Mouse (Mus musculus) neural tube, embryonic 14.5 days (tissue): ENCODE results near the gene Fbln7. TPM values are rescaled to one million over a fixed set of nuclear protein-coding genes. Genes with fewer than 3 reads are reported as not detected.

Source experiments
- ATAC-seq: fragments of 200-750 bp; cut with Nextera tagmentation; 2 replicates; pipeline ENCODE4 v1.8.0; 2017; ENCODE audit warnings: low read depth, mild to moderate bottlenecking, moderate TSS enrichment, moderate library complexity
- H3K27ac ChIP-seq: fragments of 300-500 bp; sonication (generic); 2 replicates; pipeline ENCODE4 v1.5.1; 2014; ENCODE audit warnings: low read depth, mild to moderate bottlenecking, control low read depth, low read length, moderate library complexity, mixed read lengths
- H3K27me3 ChIP-seq: fragments of 300-500 bp; sonication (generic); 2 replicates; pipeline ENCODE4 v1.6.1; 2014; ENCODE audit warnings: low read length; ENCODE audit not compliant: control insufficient read depth, insufficient read depth
- H3K36me3 ChIP-seq: fragments of 300-500 bp; sonication (generic); 2 replicates; pipeline ENCODE4 v1.6.1; 2014; ENCODE audit warnings: low read length, mixed read lengths; ENCODE audit not compliant: control insufficient read depth, insufficient read depth
- H3K4me1 ChIP-seq: fragments of 300-500 bp; sonication (generic); 2 replicates; pipeline ENCODE4 v1.6.1; 2014; ENCODE audit warnings: low read length; ENCODE audit not compliant: control insufficient read depth, insufficient read depth
- H3K4me2 ChIP-seq: fragments of 300-500 bp; sonication (generic); 2 replicates; pipeline ENCODE4 v1.6.1; 2014; ENCODE audit warnings: mild to moderate bottlenecking, low read depth, low read length, control low read depth
- H3K4me3 ChIP-seq: fragments of 300-500 bp; sonication (generic); 2 replicates; pipeline ENCODE4 v1.5.1; 2014; ENCODE audit warnings: low read depth, low read length, control low read depth, mixed read lengths
- H3K9ac ChIP-seq: fragments of 300-500 bp; sonication (generic); replicated peaks from 2 replicates; pipeline ENCODE4 v1.6.1; 2014; ENCODE audit warnings: low read depth, mild to moderate bottlenecking, control low read depth, low read length, mixed read lengths
- H3K9me3 ChIP-seq: fragments of 300-500 bp; sonication (generic); 2 replicates; pipeline ENCODE4 v1.6.1; 2016; ENCODE audit warnings: low read length; ENCODE audit not compliant: control insufficient read depth
- WGBS: fragments of 180-500 bp; shearing (Covaris S2); extraction: QIAGEN DNeasy Blood & Tissue Kit; methylation state at CpG from one replicate; pipeline ENCODE4 v1.1.7; 2014; 5-methylcytosine and 5-hydroxymethylcytosine counted together
- polyA plus RNA-seq: library from polyadenylated mRNA; unstranded; fragments of >200 nt; fragmentation: Nextera tagmentation; extraction: Ambion mirVana; gene quantifications from 2 replicates; pipeline ENCODE4 v1.2.1, GENCODE M21; 2014

Gene Fbln7
- polyA plus RNA-seq, 1 experiment from 2014 or later = 3.0 TPM

DNA sequence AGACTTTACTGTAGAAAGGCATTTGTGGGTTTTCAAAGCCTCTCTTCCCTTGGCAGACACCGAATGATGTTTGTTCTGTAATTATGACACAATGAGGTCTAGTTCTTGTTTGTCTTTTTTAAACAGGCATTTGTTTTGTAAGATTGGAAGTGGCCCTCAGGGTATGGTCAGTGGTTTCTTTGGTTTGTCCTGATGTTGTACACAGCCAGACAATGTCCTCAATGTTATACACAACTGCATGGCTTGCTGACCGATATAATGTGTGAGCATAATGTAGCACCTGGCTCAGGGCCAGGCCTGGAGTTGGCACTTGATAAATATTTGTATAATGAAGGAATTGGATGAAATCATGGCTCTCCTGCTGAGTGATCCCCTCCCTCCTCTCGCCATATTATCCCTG, 2.9 kb upstream of the Fbln7 start:
- H3K36me3 ChIP-seq = no peaks in the 10 kb centered on the region
- H3K4me3 ChIP-seq = no peak overlapping the region
- H3K27me3 ChIP-seq = peaks cover 5% of the 10 kb centered on the region; the same call in 1 of the 2 replicates
- H3K9ac ChIP-seq = no peak overlapping the region
- ATAC-seq = no peak
- 73% methylated on average over 3 of the region's 3 CpGs for WGBS
- no peak overlapping the region for H3K4me2 ChIP-seq
- H3K9me3 ChIP-seq = no peaks in the 10 kb centered on the region
- no peaks in the 10 kb centered on the region for H3K4me1 ChIP-seq
- no peak overlapping the region for H3K27ac ChIP-seq

DNA sequence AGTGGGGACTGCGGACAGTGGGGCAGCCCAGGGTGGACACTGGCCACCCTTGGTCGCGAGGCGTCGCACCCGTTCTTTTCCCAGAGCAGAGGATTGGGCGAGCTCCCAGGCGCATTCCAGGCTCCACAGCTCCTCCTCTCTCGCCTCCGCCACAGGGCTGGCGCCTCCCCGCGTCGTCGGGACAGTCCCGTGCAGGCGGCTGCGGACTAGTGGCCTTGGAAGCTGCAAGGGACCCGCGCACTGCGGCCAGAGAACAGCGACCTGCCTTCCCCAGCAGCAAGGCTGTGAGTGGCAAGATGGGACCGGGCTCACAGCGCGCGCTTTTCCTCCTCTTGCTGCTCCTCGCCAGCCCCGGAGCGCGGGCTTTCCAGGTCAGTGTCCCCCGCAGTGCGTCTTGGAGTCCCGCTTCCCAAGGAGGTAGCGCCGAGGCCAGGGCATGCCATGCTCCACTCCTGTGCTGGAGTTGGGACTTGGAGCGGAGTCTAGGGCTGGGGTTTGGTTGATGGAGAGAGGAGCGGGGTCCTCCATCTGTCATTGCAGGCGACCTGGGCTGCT, 1.1 kb downstream of the Fbln7 start:
- Histone ChIP-seq H3K36me3 (no peaks in the 10 kb centered on the region), H3K4me3 (peak overlapping the region; percentile 39), H3K27ac (no peak overlapping the region), H3K9me3 (no peaks in the 10 kb centered on the region), H3K9ac (peak overlapping the region; percentile 62), H3K4me2 (peak overlapping the region; percentile 86), H3K4me1 (no peaks in the 10 kb centered on the region), H3K27me3 (peaks cover 7% of the 10 kb centered on the region; the same call in 1 of the 2 replicates)
- 1% methylated on average over 37 of the region's 38 CpGs for WGBS
- ATAC-seq = peak; percentile 77

DNA sequence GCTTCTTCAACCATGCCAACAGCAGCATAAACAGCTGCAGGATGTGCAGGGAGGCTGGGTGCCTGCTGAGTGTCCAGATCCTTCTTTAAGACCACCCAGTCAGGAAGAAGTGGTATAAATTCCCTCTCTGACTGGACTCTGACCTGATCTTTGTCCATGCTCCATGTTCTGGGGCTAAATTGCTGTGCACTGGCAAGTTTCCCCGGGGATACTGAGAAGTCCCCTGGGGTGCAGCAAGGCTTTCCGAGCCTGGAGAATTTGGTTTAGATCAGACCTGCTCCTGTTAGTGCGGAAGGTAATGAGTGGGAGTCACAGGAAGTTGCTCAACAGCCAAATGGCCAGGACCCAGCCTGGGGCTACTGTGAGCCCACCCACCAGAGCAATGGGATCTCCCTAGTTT, 2.3 kb downstream of the Fbln7 start:
- no peak overlapping the region for H3K4me3 ChIP-seq
- H3K4me1 ChIP-seq = no peaks in the 10 kb centered on the region
- no peak overlapping the region for H3K4me2 ChIP-seq
- H3K36me3 ChIP-seq = no peaks in the 10 kb centered on the region
- H3K9me3 ChIP-seq = no peaks in the 10 kb centered on the region
- no peak overlapping the region for H3K9ac ChIP-seq
- no peak for ATAC-seq
- no peak overlapping the region for H3K27ac ChIP-seq
- peaks cover 7% of the 10 kb centered on the region; the same call in 1 of the 2 replicates for H3K27me3 ChIP-seq
- 51% methylated on average over 3 of the region's 3 CpGs for WGBS

DNA sequence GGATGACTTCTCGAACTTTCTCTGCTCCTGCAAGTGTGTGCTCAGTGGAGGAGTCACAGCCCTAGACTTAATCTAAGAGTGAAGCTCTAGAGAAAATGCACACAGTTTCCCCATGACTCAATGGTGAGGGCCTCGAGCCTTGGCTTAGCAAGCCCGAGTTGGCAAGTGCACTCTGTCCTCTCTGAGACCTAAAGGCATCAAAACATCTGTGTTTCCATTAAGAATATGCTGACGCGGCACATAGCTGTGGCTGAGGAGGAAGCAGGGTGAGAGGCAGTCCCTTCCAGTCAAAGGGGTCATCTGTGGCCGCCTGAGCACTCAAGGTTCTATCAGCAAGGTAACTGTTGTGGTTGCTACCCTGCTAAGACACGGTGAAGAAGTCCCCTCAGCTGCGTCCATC, 8.9 kb downstream of the Fbln7 start:
- no peaks in the 10 kb centered on the region for H3K9me3 ChIP-seq
- H3K36me3 ChIP-seq = no peaks in the 10 kb centered on the region
- no peak overlapping the region for H3K27ac ChIP-seq
- no peak for ATAC-seq
- no peaks in the 10 kb centered on the region for H3K4me1 ChIP-seq
- H3K9ac ChIP-seq = no peak overlapping the region
- 81% methylated on average over 8 of the region's 8 CpGs for WGBS
- H3K4me3 ChIP-seq = no peak overlapping the region
- no peak overlapping the region for H3K4me2 ChIP-seq
- no peaks in the 10 kb centered on the region for H3K27me3 ChIP-seq

DNA sequence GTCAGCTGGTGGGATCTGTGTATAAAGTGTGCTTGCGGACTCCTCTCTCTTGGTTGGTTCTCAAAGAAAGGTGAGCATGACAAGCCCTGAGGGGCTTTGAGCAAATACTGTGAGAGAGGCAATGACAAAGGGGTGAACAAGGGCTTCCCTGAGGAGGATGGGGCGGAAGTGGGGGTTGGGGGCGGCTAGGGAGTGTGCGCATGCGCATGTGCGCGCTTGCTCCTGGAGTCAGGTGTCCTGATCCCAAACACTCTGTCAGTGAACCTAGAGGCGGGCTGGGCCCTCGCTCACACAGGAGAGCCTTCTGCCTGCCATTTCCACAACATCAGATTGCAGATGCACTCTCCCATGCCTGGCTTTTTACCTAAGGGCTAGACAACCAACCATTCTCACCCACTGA, 9.5 kb downstream of the Fbln7 start:
- Histone ChIP-seq H3K9me3 (no peaks in the 10 kb centered on the region), H3K36me3 (no peaks in the 10 kb centered on the region), H3K4me1 (no peaks in the 10 kb centered on the region), H3K4me2 (no peak overlapping the region), H3K27ac (no peak overlapping the region), H3K9ac (no peak overlapping the region), H3K4me3 (no peak overlapping the region), H3K27me3 (no peaks in the 10 kb centered on the region)
- WGBS = 92% methylated on average over 9 of the region's 9 CpGs
- ATAC-seq = no peak

DNA sequence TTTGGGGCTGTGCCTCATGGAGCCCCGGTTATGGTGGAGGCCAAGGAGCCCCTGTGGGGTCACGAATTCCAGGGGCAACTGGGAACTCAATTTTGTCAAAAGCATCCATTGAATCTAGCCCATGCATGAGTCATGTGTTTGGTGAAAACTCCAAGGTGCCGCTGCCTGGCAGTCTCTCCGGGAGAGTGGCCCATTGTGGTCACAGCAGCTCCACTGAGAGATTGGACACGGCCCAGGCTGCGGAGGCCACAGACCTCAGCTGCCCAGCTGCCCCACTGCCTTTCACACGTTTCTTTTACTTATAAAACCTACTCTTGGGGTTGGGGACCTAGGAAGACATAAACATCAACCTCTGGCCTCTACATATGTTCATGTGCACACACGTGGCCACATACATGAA, 12.7 kb downstream of the Fbln7 start:
- no peaks in the 10 kb centered on the region for H3K9me3 ChIP-seq
- H3K4me1 ChIP-seq = no peaks in the 10 kb centered on the region
- WGBS = 77% methylated on average over 8 of the region's 8 CpGs
- no peak overlapping the region for H3K9ac ChIP-seq
- no peaks in the 10 kb centered on the region for H3K27me3 ChIP-seq
- H3K27ac ChIP-seq = no peak overlapping the region
- no peak overlapping the region for H3K4me3 ChIP-seq
- no peak for ATAC-seq
- H3K36me3 ChIP-seq = no peaks in the 10 kb centered on the region
- no peak overlapping the region for H3K4me2 ChIP-seq

DNA sequence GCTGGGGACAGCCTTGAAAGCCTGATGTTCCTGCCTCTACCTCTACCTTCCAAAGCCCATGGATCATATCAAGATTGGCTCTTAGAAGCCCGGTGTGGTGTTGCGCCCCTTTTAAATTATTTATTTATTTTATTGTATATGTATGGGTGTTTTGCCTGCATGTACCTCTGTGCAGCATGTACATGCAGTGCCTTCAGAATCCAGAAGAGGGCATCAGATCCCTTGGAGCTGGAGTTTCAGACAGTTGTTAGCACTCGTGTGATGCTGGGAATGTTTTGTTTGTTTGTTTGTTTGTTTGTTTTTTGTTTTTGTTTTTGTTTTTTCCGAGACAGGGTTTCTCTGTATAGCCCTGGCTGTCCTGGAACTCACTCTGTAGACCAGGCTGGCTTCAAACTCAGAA, 18.5 kb downstream of the Fbln7 start:
- Histone ChIP-seq H3K27ac (no peak overlapping the region), H3K27me3 (no peaks in the 10 kb centered on the region), H3K9ac (no peak overlapping the region), H3K9me3 (no peaks in the 10 kb centered on the region), H3K4me1 (no peaks in the 10 kb centered on the region), H3K36me3 (no peaks in the 10 kb centered on the region), H3K4me2 (no peak overlapping the region), H3K4me3 (no peak overlapping the region)
- WGBS = 73% methylated on average over 4 of the region's 4 CpGs
- no peak for ATAC-seq

DNA sequence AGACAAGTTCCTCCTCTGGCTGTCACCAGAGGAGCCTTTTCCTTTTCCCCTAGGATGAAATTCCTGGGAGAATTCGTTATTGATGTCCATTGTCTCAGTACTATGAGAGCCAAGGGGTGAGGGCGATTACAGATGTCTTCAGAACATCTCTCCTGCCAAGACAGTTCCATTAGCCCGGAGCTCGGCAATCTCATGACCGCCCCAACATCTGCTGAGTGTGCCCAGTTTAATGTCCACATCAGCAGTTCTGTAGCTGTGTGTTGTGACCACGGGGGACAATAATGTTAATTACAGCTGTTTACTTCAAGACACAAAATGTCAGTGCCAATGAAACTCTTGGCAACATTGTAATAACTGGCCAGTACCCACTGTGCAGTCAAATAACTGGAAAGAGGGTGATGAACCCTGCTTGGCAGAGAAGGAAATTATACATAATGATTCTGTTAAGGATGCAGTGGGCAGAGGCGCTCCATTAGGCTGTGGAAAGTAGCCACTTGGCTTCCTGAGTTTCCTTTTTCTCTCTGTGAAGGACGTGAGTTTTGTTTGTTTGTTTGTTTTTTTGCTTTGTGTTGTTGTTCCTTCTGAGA, 22.5 kb downstream of the Fbln7 start:
- H3K27ac ChIP-seq = no peak overlapping the region
- no peak overlapping the region for H3K4me3 ChIP-seq
- H3K9ac ChIP-seq = no peak overlapping the region
- ATAC-seq = no peak
- H3K4me1 ChIP-seq = no peaks in the 10 kb centered on the region
- H3K4me2 ChIP-seq = no peak overlapping the region
- WGBS = 81% methylated on average over 8 of the region's 8 CpGs
- no peaks in the 10 kb centered on the region for H3K27me3 ChIP-seq
- no peaks in the 10 kb centered on the region for H3K36me3 ChIP-seq
- H3K9me3 ChIP-seq = no peaks in the 10 kb centered on the region

DNA sequence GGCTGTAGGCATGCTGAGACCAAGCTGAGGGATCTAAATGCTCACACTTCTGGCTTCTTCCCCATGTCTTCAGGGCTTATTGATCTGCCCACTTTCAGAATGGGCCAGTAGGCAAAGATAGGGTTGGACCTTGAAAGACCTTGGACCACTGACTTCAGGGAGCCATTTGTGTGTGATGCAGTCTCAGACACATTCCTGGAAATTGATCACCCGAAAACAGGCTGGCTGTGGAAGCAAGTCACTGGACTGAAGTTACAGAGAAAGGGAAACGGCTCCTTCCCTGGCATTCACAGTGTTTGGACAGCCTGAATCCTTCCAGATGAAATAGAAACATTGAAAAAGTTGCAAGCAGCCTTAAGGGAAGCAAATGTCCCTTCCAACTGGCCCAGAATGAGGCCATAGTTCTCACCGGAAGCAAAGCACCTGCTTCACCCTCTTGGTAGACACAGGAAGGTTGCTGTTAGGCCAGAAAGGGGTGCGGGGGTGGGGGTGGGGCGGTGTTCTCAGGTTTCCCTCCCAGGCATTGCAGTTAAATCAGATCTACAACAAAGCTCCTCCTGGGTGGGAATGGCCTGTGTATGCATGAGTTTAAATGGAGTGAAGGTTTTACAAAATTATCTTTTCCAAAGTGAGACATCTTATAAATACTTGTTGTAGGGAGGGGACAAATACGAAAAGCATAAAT, 25.2 kb downstream of the Fbln7 start:
- no peaks in the 10 kb centered on the region for H3K27me3 ChIP-seq
- H3K4me2 ChIP-seq = no peak overlapping the region
- H3K4me3 ChIP-seq = no peak overlapping the region
- H3K4me1 ChIP-seq = 0 out of 2 replicates have a peak, but pooled peaks cover 2% of the 10 kb centered on the region
- WGBS = 73% methylated on average over 6 of the region's 6 CpGs
- no peak overlapping the region for H3K27ac ChIP-seq
- H3K9me3 ChIP-seq = no peaks in the 10 kb centered on the region
- no peak for ATAC-seq
- no peaks in the 10 kb centered on the region for H3K36me3 ChIP-seq
- H3K9ac ChIP-seq = no peak overlapping the region
